Mouse (Mus musculus): Measurements from ENCODE around the gene Nuak2. TPM values are rescaled to one million over a fixed set of nuclear protein-coding genes. Genes with fewer than 3 reads are reported as not detected.

Gene Nuak2
- polyA plus RNA-seq, 1 experiment from 2014 or later, result 49.9 TPM

DNA sequence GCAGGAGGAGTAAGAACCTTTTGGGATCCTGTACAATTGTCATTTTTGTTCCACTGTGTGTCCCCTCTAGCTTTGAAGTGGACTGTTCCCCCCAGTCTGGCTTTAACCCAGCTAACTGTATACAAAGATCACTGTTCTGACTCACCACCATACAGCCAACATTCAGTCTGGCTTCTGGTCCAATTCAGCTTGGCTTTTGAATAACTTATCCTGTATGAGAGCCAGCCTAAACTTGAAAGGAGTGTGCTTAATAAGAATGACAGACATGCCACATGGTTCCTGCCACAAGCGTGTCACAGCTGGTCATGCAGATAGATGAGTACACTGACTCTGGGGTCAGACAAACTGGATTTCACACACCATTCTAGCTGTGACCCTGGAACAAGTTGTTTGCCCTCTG, 29.2 kb upstream of the Nuak2 start:
- Histone ChIP-seq H3K4me3 (replicated peaks) (no peak overlapping the region), H3K27me3 (peaks cover 18% of the 10 kb centered on the region), H3K9ac (no peak overlapping the region), H3K9me3 (no peaks in the 10 kb centered on the region), H3K36me3 (replicated peaks) (no peaks in the 10 kb centered on the region), H3K4me2 (no peak overlapping the region), H3K27ac (no peak overlapping the region), H3K4me1 (peaks cover 70% of the 10 kb centered on the region)
- WGBS, result 88% methylated on average over 1 of the region's 1 CpGs
- no peak for ATAC-seq (ENCODE audit: low FRiP score)

DNA sequence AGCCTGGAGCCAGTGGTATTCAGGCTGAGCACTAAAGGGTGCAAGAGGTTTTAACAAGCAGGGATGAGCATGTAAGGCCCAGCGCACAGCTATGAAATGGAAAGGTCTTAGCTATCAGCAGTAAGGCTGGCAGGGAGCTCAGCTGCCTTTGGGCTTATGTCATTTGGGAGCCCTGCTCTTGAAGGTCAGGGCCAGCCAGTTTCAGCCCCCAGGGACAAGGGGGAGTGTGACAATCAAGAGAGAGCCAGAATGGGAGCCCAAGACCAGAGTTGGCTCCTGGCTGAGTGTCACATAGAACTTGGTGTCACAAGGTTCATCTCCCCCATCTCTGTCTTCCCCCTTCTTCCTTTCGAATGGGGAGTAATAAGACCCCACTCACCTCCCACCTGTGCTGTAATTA, 28.5 kb upstream of the Nuak2 start:
- Histone ChIP-seq H3K27ac (peak overlapping the region; percentile 13; the same call in 1 of the 2 replicates), H3K9ac (no peak overlapping the region), H3K9me3 (no peaks in the 10 kb centered on the region), H3K27me3 (peaks cover 18% of the 10 kb centered on the region), H3K4me2 (no peak overlapping the region), H3K4me3 (replicated peaks) (no peak overlapping the region), H3K4me1 (peaks cover 70% of the 10 kb centered on the region), H3K36me3 (replicated peaks) (no peaks in the 10 kb centered on the region)
- no peak for ATAC-seq (ENCODE audit: low FRiP score)
- WGBS, result 81% methylated on average over 2 of the region's 2 CpGs

DNA sequence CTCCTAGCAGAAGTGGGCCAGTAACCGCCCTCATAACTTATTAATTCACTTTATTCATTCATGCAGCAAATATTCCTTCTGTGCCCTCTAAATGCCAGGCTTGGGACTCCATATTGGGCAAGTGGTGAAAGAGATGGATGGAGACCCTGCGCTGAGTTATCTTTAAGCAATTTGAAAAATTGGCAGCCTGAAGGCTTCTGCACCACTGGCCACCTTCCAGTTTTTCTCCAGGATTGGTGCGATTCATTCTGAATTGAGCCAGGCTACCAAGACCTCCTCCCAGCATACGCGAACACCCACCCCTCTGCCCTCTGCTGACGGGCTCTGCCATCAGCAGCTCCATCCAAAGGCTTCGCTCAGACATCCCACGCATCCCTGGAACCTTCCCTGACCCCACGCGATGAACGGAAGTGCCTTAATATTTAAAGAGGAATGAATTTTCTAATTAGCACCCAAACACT, 27.9 kb upstream of the Nuak2 start:
- H3K4me2 ChIP-seq, result no peak overlapping the region
- 10% methylated on average over 11 of the region's 11 CpGs for WGBS
- peaks cover 70% of the 10 kb centered on the region for H3K4me1 ChIP-seq
- H3K27ac ChIP-seq, result peak overlapping the region; percentile 13; the same call in 1 of the 2 replicates
- no peak overlapping the region for H3K4me3 ChIP-seq (replicated peaks)
- H3K27me3 ChIP-seq, result peaks cover 18% of the 10 kb centered on the region
- no peak for ATAC-seq (ENCODE audit: low FRiP score)
- no peak overlapping the region for H3K9ac ChIP-seq
- no peaks in the 10 kb centered on the region for H3K9me3 ChIP-seq
- H3K36me3 ChIP-seq (replicated peaks), result no peaks in the 10 kb centered on the region

DNA sequence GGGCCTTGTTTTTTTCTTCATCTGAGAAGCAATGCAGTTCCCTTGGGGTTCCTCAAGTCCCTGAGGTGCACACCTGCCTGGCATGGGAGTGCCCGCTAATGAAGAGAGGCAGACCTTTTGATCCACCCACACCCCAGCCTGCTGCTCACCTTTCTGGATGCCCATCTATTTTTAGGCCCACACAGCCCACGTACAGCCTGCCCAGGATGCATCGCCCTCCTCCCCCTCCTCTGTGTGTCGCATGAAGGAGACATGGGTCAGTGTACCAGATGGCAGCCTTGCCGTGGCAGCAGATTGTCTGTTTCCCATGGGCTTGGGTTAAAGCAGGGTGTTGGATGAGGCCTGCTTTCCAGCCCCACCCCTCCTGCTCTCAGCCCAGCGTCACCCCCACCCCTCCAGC, 26.0 kb upstream of the Nuak2 start:
- Histone ChIP-seq H3K27ac (no peak overlapping the region), H3K27me3 (peaks cover 21% of the 10 kb centered on the region), H3K4me2 (no peak overlapping the region), H3K36me3 (replicated peaks) (no peaks in the 10 kb centered on the region), H3K4me3 (replicated peaks) (no peak overlapping the region), H3K9ac (no peak overlapping the region), H3K4me1 (peaks cover 61% of the 10 kb centered on the region), H3K9me3 (no peaks in the 10 kb centered on the region)
- 73% methylated on average over 6 of the region's 6 CpGs for WGBS
- 0 out of 2 replicates have a peak, but pooled peaks have one; percentile 25 for ATAC-seq (ENCODE audit: low FRiP score)

DNA sequence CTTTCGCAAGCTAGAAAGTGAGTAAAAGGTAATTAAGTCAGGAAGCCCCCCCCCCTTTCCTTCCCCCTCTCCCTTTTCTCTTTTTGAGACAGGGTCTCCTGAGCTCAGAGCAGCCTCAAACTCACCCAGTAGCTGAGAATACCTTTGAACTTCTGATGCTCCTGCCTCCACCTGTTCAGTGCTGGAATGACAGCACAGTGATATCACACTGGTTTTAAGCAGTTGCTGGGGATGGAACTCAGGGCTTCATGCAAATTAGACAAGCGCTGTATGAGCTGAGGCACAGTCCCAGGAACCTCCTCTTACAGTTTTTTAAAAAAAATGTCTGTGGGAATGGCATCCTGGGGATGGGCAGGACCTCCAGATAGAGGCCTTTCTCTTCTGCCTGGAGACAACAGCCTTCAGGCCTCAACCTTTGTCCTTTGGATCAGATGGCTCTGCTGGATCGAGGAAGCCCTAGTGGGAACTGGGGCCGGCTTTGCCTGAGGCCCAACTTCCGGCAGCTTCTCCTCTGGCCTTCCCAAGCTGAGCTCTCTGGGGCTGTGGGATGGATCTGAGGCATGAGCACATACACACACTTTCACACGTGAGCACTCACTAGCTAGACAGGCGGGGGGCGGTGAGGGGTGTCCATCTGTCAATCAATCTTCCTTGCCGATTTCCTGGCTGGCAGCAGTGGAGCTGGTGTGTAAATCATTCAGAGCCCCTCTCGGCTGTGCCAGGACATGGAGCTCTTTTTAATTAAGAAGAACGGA, 24.8 kb upstream of the Nuak2 start:
- 27% methylated on average over 11 of the region's 11 CpGs for WGBS
- Histone ChIP-seq H3K27me3 (peaks cover 23% of the 10 kb centered on the region), H3K4me1 (peaks cover 61% of the 10 kb centered on the region), H3K27ac (peak overlapping the region; percentile 79), H3K4me3 (replicated peaks) (no peak overlapping the region), H3K9me3 (no peaks in the 10 kb centered on the region), H3K9ac (no peak overlapping the region), H3K4me2 (peak overlapping the region; percentile 21; the same call in 1 of the 2 replicates), H3K36me3 (replicated peaks) (no peaks in the 10 kb centered on the region)
- ATAC-seq (ENCODE audit: low FRiP score), result peak; percentile 33

DNA sequence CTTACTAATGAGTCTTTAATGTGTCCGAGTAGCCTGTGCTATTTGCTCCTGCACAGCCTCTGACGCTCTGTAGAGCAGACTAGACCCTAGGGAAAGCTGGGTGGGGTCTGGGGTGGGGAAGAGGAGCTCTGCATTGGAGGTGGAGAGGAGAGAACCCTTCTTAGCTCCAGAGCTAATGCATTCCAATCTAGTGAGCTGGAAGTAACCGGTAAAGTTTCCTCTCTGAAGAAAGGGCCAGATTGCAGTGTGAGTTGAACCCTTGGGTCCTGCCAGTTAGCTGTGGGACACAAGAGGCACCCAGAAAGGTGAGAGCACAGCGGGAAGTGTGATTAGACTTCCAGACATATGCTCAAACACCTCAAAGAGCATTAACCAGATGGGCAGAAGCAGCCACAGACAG, 24.2 kb upstream of the Nuak2 start:
- peak overlapping the region; percentile 79 for H3K27ac ChIP-seq
- no peaks in the 10 kb centered on the region for H3K9me3 ChIP-seq
- 18% methylated on average over 4 of the region's 4 CpGs for WGBS
- H3K4me2 ChIP-seq, result peak overlapping the region; percentile 21; the same call in 1 of the 2 replicates
- H3K4me1 ChIP-seq, result peaks cover 56% of the 10 kb centered on the region
- H3K27me3 ChIP-seq, result peaks cover 23% of the 10 kb centered on the region
- peak; percentile 15; the same call in 1 of the 2 replicates for ATAC-seq (ENCODE audit: low FRiP score)
- H3K4me3 ChIP-seq (replicated peaks), result no peak overlapping the region
- H3K9ac ChIP-seq, result no peak overlapping the region
- H3K36me3 ChIP-seq (replicated peaks), result no peaks in the 10 kb centered on the region

DNA sequence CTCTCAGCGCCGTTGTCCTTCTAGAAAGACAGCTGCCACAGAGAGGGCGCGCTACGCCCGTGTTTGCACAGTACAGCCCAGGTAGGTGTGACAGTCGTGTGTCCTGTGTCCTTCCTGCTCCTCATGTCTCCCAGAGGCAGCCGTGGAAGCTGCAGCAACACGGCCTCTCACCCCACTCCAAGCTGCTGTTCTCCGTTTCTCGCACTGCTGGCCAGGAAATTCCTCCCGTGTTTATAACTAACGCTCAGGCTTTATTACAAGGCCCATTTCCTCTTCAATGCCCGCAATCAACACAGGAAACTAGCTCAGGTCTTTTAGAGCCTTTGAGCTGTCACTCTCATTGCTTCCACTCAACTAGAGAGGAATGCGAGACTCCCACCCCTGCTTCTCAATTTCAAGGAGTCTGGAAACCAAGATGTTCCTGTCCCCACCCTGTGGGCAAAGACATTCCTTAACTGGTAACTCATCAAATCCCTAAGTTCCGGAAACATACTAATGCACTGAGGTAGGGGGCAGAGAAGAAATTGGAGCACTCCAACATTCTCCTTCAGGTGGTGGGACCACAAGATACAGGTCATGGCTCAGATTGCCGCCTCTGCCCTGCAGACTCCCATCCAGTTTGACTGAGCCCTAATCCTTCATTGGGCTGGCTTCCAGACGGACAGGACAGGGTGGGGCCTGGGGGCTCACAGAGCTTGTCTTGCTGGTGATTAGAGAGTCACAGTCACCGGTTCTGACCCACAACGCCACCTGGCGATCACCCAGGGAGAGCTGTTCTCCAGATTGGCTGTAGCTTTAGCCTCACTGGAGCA, 23.4 kb upstream of the Nuak2 start:
- ATAC-seq (ENCODE audit: low FRiP score), result no peak; the same call in 1 of the 2 replicates
- no peak overlapping the region for H3K9ac ChIP-seq
- H3K27ac ChIP-seq, result peak overlapping the region; percentile 79
- H3K36me3 ChIP-seq (replicated peaks), result no peaks in the 10 kb centered on the region
- 18% methylated on average over 21 of the region's 21 CpGs for WGBS
- peaks cover 23% of the 10 kb centered on the region for H3K27me3 ChIP-seq
- no peaks in the 10 kb centered on the region for H3K9me3 ChIP-seq
- H3K4me2 ChIP-seq, result peak overlapping the region; percentile 22
- H3K4me3 ChIP-seq (replicated peaks), result no peak overlapping the region
- H3K4me1 ChIP-seq, result peaks cover 57% of the 10 kb centered on the region

DNA sequence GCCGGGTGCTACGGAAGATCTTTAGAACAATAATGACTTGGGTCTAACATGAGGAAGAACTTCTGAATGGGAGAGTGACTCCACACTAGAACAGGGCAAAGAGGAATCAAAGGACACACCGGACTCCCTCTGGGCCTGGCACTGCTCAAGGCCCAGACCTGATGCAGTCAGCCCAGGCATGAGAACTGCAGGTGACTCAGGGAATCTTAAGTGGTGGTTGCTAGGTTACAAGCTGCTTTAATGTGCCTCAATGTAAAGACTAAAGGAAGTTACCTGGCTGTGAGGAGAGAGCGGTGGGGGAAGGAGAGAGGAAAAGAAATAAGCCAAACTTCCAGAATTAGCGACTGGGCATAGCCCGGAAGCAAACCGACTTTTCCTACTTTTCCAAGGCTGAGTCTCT, 20.4 kb upstream of the Nuak2 start:
- no peak for ATAC-seq (ENCODE audit: low FRiP score)
- Histone ChIP-seq H3K9me3 (no peaks in the 10 kb centered on the region), H3K4me1 (peaks cover 58% of the 10 kb centered on the region), H3K9ac (no peak overlapping the region), H3K4me3 (replicated peaks) (no peak overlapping the region), H3K27ac (no peak overlapping the region), H3K4me2 (no peak overlapping the region), H3K36me3 (replicated peaks) (no peaks in the 10 kb centered on the region), H3K27me3 (peaks cover 48% of the 10 kb centered on the region)
- WGBS, result 65% methylated on average over 7 of the region's 7 CpGs

DNA sequence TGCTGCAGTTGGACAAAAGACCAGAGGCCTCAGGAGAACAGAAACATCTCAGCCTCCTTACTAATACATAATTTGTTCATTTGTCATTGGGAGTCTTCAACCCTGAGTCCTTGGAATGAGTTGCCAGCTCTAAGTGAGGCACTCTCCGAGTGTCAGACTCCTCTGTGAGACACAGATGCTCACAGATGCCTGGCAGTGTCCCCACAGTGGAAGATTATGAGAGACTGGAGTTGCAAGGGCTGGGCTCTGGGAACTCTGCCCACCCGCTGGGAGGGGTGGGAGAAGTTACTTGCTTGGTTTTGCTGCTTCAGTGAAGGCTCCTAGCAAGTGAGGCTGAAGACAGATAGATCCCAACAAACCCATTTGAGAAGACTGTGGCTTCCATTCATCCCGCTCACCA, 19.9 kb upstream of the Nuak2 start:
- Histone ChIP-seq H3K4me2 (no peak overlapping the region), H3K4me1 (peaks cover 53% of the 10 kb centered on the region), H3K27me3 (peaks cover 48% of the 10 kb centered on the region), H3K9ac (no peak overlapping the region), H3K4me3 (replicated peaks) (no peak overlapping the region), H3K27ac (no peak overlapping the region), H3K36me3 (replicated peaks) (no peaks in the 10 kb centered on the region), H3K9me3 (no peaks in the 10 kb centered on the region)
- ATAC-seq (ENCODE audit: low FRiP score), result no peak
- 69% methylated on average over 3 of the region's 3 CpGs for WGBS

DNA sequence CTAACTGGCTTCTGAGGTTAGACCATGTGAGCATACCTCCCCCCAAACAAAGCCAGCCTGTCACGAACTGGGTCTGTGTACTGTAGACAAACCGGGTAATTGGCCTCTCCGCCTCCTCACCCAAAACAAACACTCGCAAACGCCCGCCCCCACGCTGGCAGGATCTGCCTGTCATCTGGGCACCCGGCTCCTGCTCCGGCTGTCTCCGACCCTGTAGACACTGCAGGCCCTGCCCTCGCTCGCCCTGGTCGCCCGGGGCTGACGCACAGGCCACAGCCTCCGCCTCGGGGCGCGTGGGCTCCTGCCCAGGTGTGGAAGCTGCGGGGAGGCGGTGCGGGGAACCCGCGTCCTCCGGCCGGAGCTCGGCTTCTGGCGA, 17.5 kb upstream of the Nuak2 start, which contains the start of gene Klhdc8a:
Gene Klhdc8a, plus strand, starts transcription at position 202 of the 376 bp plus-strand sequence.
- peaks cover 43% of the 10 kb centered on the region for H3K4me1 ChIP-seq
- H3K27me3 ChIP-seq, result peaks cover 60% of the 10 kb centered on the region
- H3K4me3 ChIP-seq (replicated peaks), result peak within 1 kb of the TSS; percentile 65
- H3K9ac ChIP-seq, result peak within 1 kb of the TSS; percentile 79
- no peaks in the 10 kb centered on the region for H3K9me3 ChIP-seq
- WGBS, result 0% methylated on average over 28 of the region's 28 CpGs
- peak within 1 kb of the TSS; percentile 100 for H3K4me2 ChIP-seq
- peak; percentile 60 for ATAC-seq (ENCODE audit: low FRiP score)
- no peaks in the 10 kb centered on the region for H3K36me3 ChIP-seq (replicated peaks)
- H3K27ac ChIP-seq, result peak within 1 kb of the TSS; percentile 57

DNA sequence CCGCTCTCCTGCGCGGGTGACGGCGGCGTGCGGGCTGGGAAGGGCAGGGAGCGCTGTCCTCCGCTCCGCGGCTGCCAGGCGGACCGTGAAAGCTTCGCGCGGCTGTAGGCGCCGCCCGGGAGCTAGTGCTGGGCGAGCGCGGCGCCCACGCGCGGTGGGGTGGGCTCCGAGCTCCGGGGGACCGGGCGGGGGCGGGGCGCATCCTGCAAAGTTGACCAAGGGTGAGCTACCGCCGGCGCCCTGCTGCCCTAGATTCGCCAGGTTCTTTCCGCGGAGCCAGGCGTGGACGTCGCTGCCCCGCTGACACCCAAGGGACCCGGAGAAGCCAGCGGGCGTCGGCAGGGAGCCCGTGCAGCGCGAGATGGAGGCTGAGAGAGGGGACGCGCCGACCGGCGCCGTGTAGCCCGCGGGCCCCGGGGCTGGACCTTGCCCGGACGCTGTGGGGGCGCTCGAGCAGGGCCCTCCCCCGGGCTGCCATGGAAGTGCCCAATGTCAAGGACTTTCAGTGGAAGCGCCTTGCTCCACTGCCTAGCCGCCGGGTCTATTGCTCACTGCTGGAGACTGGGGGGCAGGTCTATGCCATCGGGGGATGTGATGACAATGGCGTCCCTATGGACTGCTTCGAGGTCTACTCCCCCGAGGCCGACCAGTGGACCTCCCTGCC, 17.0 kb upstream of the Nuak2 start:
- peak overlapping the region; percentile 79 for H3K9ac ChIP-seq
- H3K4me1 ChIP-seq, result peaks cover 46% of the 10 kb centered on the region
- ATAC-seq (ENCODE audit: low FRiP score), result peak; percentile 76
- no peaks in the 10 kb centered on the region for H3K36me3 ChIP-seq (replicated peaks)
- peak overlapping the region; percentile 100 for H3K4me2 ChIP-seq
- H3K27ac ChIP-seq, result peak overlapping the region; percentile 57
- WGBS, result 1% methylated on average over 69 of the region's 71 CpGs
- H3K9me3 ChIP-seq, result no peaks in the 10 kb centered on the region
- peak overlapping the region; percentile 65 for H3K4me3 ChIP-seq (replicated peaks)
- peaks cover 64% of the 10 kb centered on the region for H3K27me3 ChIP-seq

DNA sequence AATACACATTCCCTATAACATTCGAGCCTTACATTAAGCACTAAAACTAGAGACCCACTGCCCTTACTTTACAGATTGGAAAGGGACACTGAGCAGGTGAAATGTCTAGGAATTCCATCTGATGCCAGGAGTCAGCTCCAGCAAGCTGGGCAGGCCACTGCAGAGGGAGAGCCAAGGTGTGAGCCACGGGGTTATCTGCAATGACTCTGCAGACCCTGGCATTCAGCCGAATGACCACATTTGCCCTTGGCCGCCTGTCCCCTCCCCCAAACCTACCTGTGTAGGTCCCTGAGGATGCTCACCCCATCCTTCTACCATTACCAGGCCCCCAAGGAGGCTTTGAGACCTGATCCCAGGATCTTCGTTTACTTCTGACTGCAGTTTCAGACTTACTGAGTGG, 16.2 kb upstream of the Nuak2 start:
- Histone ChIP-seq H3K36me3 (replicated peaks) (no peaks in the 10 kb centered on the region), H3K4me2 (peak overlapping the region; percentile 100; the same call in 1 of the 2 replicates), H3K9me3 (no peaks in the 10 kb centered on the region), H3K27me3 (peaks cover 61% of the 10 kb centered on the region), H3K9ac (no peak overlapping the region), H3K27ac (no peak overlapping the region), H3K4me3 (replicated peaks) (peak overlapping the region; percentile 65), H3K4me1 (peaks cover 50% of the 10 kb centered on the region)
- 78% methylated on average over 5 of the region's 5 CpGs for WGBS
- no peak for ATAC-seq (ENCODE audit: low FRiP score)

All from forebrain, embryonic 12.5 days (tissue).